Mouse (Mus musculus) cerebellum, postnatal 4 days (tissue): ENCODE results near the gene Tdrd9.
A peak's percentile ranks its signal among the peaks of the same experiment; 100 is the strongest.

Source experiments
- DNase-seq, 2 experiments: peaks; one replicate each; pipeline ENCODE4 v3.0.0; 2022; ENCODE audit warnings: low spot score in 2 of 2, mixed read lengths in 1 of 2

The Tdrd9 gene

GRCm38 (mm10) chr12:112104890-112105289, 133.5 kb downstream of the Tdrd9 start:
- no peak for DNase-seq

- DNase-seq = no peak
These were observed 135.2 kb downstream of the Tdrd9 start, which contains the start of gene Aspg for GRCm38 (mm10) chr12:112106541-112106971. TSS of gene Aspg (plus strand) at chr12:112106679.

GRCm38 (mm10) chr12:112107685-112108084, 136.3 kb downstream of the Tdrd9 start:
- no peak for DNase-seq

- no peak for DNase-seq
These were observed 137.5 kb downstream of the Tdrd9 start for GRCm38 (mm10) chr12:112108696-112109445.

GRCm38 (mm10) chr12:112109701-112110100, 138.3 kb downstream of the Tdrd9 start:
- DNase-seq = no peak

GRCm38 (mm10) chr12:112111323-112111722, 140.0 kb downstream of the Tdrd9 start:
- DNase-seq = no peak

GRCm38 (mm10) chr12:112112235-112112634, 140.9 kb downstream of the Tdrd9 start:
- no peak for DNase-seq

- DNase-seq = no peak
These were observed 141.5 kb downstream of the Tdrd9 start for GRCm38 (mm10) chr12:112112686-112113396.

- DNase-seq = peak; percentile 80 to 88
These were observed 142.4 kb downstream of the Tdrd9 start for GRCm38 (mm10) chr12:112113710-112114109.

- no peak for DNase-seq
These were observed 145.6 kb downstream of the Tdrd9 start for GRCm38 (mm10) chr12:112117006-112117405.

- no peak for DNase-seq
These were observed 146.3 kb downstream of the Tdrd9 start for GRCm38 (mm10) chr12:112117649-112118048.
